Mouse (Mus musculus) testis, adult 2 months (tissue): ENCODE data around the gene Tnr. TPM values are rescaled to one million over a fixed set of nuclear protein-coding genes. Genes with fewer than 3 reads are reported as not detected.

Source experiments
- H3K27ac ChIP-seq: fragments of 200-500 bp; 2 replicates; pipeline ENCODE4 v1.5.1; 2012; ENCODE audit warnings: low read depth, low read length; ENCODE audit not compliant: control insufficient read depth, insufficient read depth
- H3K27me3 ChIP-seq: fragments of 200-500 bp; 2 replicates; pipeline ENCODE4 v1.6.1; 2012; ENCODE audit warnings: mild to moderate bottlenecking, low read length, moderate library complexity; ENCODE audit not compliant: control insufficient read depth, insufficient read depth
- H3K36me3 ChIP-seq: fragments of 200-500 bp; 2 replicates; pipeline ENCODE4 v1.6.1; 2012; ENCODE audit warnings: mild to moderate bottlenecking, low read length; ENCODE audit not compliant: control insufficient read depth, insufficient read depth
- H3K4me1 ChIP-seq: fragments of 200-500 bp; 2 replicates; pipeline ENCODE4 v1.6.1; 2012; ENCODE audit warnings: low read length; ENCODE audit not compliant: control insufficient read depth, insufficient read depth
- H3K4me3 ChIP-seq: fragments of 200-500 bp; 2 replicates; pipeline ENCODE4 v1.5.1; 2012; ENCODE audit warnings: low read depth, mild to moderate bottlenecking, low read length, moderate library complexity, mixed read lengths; ENCODE audit not compliant: control insufficient read depth
- CTCF ChIP-seq: fragments of 200-500 bp; IDR thresholded peaks from 2 replicates; pipeline ENCODE4 v1.5.1; 2012; ENCODE audit warnings: low read depth, mild to moderate bottlenecking, inconsistent platforms, low read length, moderate library complexity; ENCODE audit not compliant: control insufficient read depth, insufficient read depth, insufficient replicate concordance
- POLR2A ChIP-seq: fragments of 200-500 bp; IDR thresholded peaks from 2 replicates; pipeline ENCODE4 v1.6.1; 2012; ENCODE audit warnings: low read depth, mild to moderate bottlenecking, inconsistent platforms, low read length, moderate library complexity; ENCODE audit not compliant: control insufficient read depth
- polyA plus RNA-seq: library from polyadenylated mRNA; depleted of rRNA; stranded (reverse); fragments of >200 nt; gene quantifications from 2 replicates; pipeline ENCODE4 v1.2.3, GENCODE M21; 2012

Tnr gene
- polyA plus RNA-seq, 1 experiment: 0.05 TPM

- Histone ChIP-seq H3K4me3 (no peak overlapping the region), H3K4me1 (no peaks in the 10 kb centered on the region), H3K36me3 (no peaks in the 10 kb centered on the region), H3K27ac (no peak overlapping the region), H3K27me3 (no peaks in the 10 kb centered on the region)
- TF ChIP-seq CTCF (no peak), POLR2A (no peak)
Measured at GRCm38 (mm10) chr1:159924684-159925083, 401.1 kb downstream of the Tnr start.

- H3K4me1 ChIP-seq: no peaks in the 10 kb centered on the region
- H3K27me3 ChIP-seq: no peaks in the 10 kb centered on the region
- TF ChIP-seq CTCF (no peak), POLR2A (no peak)
- no peak overlapping the region for H3K27ac ChIP-seq
- H3K36me3 ChIP-seq: no peaks in the 10 kb centered on the region
- no peak overlapping the region for H3K4me3 ChIP-seq
Measured at GRCm38 (mm10) chr1:159928681-159929335, 405.2 kb downstream of the Tnr start.

- no peaks in the 10 kb centered on the region for H3K27me3 ChIP-seq
- TF ChIP-seq POLR2A (no peak), CTCF (no peak)
- no peaks in the 10 kb centered on the region for H3K36me3 ChIP-seq
- H3K4me3 ChIP-seq: no peak overlapping the region
- no peaks in the 10 kb centered on the region for H3K4me1 ChIP-seq
- H3K27ac ChIP-seq: no peak overlapping the region
Measured at GRCm38 (mm10) chr1:159932092-159932491, 408.5 kb downstream of the Tnr start.

- H3K4me3 ChIP-seq: no peak overlapping the region
- H3K27me3 ChIP-seq: no peaks in the 10 kb centered on the region
- H3K4me1 ChIP-seq: no peaks in the 10 kb centered on the region
- no peaks in the 10 kb centered on the region for H3K36me3 ChIP-seq
- no peak for TF ChIP-seq CTCF
- no peak for TF ChIP-seq POLR2A
- H3K27ac ChIP-seq: no peak overlapping the region
Measured at GRCm38 (mm10) chr1:159932598-159932997, 409.0 kb downstream of the Tnr start.

- no peaks in the 10 kb centered on the region for H3K4me1 ChIP-seq
- no peaks in the 10 kb centered on the region for H3K27me3 ChIP-seq
- TF ChIP-seq POLR2A: no peak
- no peak for TF ChIP-seq CTCF
- no peak overlapping the region for H3K4me3 ChIP-seq
- H3K27ac ChIP-seq: no peak overlapping the region
- H3K36me3 ChIP-seq: no peaks in the 10 kb centered on the region
Measured at GRCm38 (mm10) chr1:159938449-159938848, 414.9 kb downstream of the Tnr start.

GRCm38 (mm10) chr1:159939335-159939734, 415.8 kb downstream of the Tnr start:
- no peaks in the 10 kb centered on the region for H3K36me3 ChIP-seq
- no peak for TF ChIP-seq CTCF
- TF ChIP-seq POLR2A: no peak
- no peaks in the 10 kb centered on the region for H3K27me3 ChIP-seq
- H3K4me1 ChIP-seq: no peaks in the 10 kb centered on the region
- H3K4me3 ChIP-seq: no peak overlapping the region
- H3K27ac ChIP-seq: no peak overlapping the region

GRCm38 (mm10) chr1:159953526-159953925, 430.0 kb downstream of the Tnr start:
- TF ChIP-seq POLR2A (no peak), CTCF (no peak)
- no peak overlapping the region for H3K27ac ChIP-seq
- H3K36me3 ChIP-seq: no peaks in the 10 kb centered on the region
- no peak overlapping the region for H3K4me3 ChIP-seq
- H3K4me1 ChIP-seq: no peaks in the 10 kb centered on the region
- H3K27me3 ChIP-seq: no peaks in the 10 kb centered on the region
